Comparison of ENCODE assay signal across 9 mouse cellular contexts in the genomic region with DNA sequence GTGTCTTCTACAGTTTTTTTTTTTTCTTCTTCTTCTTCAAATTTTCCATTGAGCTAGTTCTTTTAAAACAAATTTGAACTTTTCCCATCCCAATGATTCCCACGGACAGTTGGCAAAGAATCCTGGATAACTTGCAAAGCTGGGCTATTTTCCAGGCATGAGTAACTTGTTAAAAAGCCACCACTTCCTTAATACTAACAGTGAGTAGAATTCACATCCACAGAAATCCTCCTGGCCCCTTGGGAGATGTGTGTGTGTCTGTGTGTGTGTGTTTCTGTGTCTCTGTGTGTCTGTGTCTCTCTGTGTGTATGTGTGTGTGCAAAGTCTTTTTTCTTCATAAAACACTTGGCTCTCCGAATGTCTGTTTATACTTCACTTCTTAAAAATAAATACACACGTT.
DNase-seq lines count a peak whose midpoint lies in the region; ATAC-seq and TF ChIP-seq lines count a peak whose summit lies in the region.
"Had no signal": no experiment of that assay in that cellular context is flagged by ENCODE, and none has a peak within 500 bp of the region (broad histone marks: within the 10 kb centered on the region; RNA-seq: fewer than 3 reads in every experiment).

No protein-coding gene starts in this region.

- TF ChIP-seq POLR2A in lung, adult 2 months (IDR thresholded peaks at IDR 0.05; ENCODE audit: borderline replicate concordance, extremely low read depth, low read depth, low read length): no peak
- no peak for TF ChIP-seq POLR2A in myocyte (IDR thresholded peaks at IDR 0.05; ENCODE audit: insufficient read length, low read depth)

- no peaks in the 10 kb centered on the region for H3K27me3 ChIP-seq in myocyte (ENCODE audit: control insufficient read depth, insufficient read depth, insufficient read length)
- H3K27me3 ChIP-seq in forebrain, embryonic 16.5 days (replicated peaks; ENCODE audit: control insufficient read depth, insufficient read depth, low read length): no peaks in the 10 kb centered on the region
- H3K27me3 ChIP-seq: embryonic facial prominence, embryonic 13.5 days had no signal

- H3ac ChIP-seq in myocyte (ENCODE audit: control insufficient read depth, insufficient read length): no peak overlapping the region

- WGBS in lung, adult 2 months: 25% methylated on average over 3 of the region's 3 CpGs
- 66% methylated on average over 3 of the region's 3 CpGs for WGBS in forebrain, embryonic 16.5 days

- TF ChIP-seq CTCF in lung, adult 2 months (IDR thresholded peaks at IDR 0.05; ENCODE audit: insufficient read depth, low read length): no peak

- no peak for ATAC-seq in forebrain, embryonic 16.5 days

- H3K36me3 ChIP-seq in myocyte (ENCODE audit: control insufficient read depth, insufficient read depth): no peaks in the 10 kb centered on the region
- no peaks in the 10 kb centered on the region for H3K36me3 ChIP-seq in forebrain, embryonic 16.5 days (ENCODE audit: control insufficient read depth, insufficient read depth)
- H3K36me3 ChIP-seq: embryonic facial prominence, embryonic 13.5 days had no signal

- no peaks in the 10 kb centered on the region for H3K9me3 ChIP-seq in forebrain, embryonic 16.5 days (ENCODE audit: control insufficient read depth, low read length)
- H3K9me3 ChIP-seq: embryonic facial prominence, embryonic 13.5 days had no signal

- H3K27ac ChIP-seq in forebrain, embryonic 16.5 days (ENCODE audit: low read length): no peak overlapping the region
- H3K27ac ChIP-seq: embryonic facial prominence, embryonic 13.5 days had no signal

- no peak overlapping the region for H3K4me3 ChIP-seq in lung, adult 2 months (replicated peaks; ENCODE audit: extremely low read depth, low read depth, low read length)
- H3K4me3 ChIP-seq in myocyte: no peak overlapping the region
- H3K4me3 ChIP-seq in forebrain, embryonic 16.5 days (replicated peaks; ENCODE audit: low read length): no peak overlapping the region
- H3K4me3 ChIP-seq: embryonic facial prominence, embryonic 13.5 days had no signal

- H3K79me2 ChIP-seq in myocyte (ENCODE audit: control insufficient read depth, insufficient read depth): no peaks in the 10 kb centered on the region

- H3K4me2 ChIP-seq in myocyte (ENCODE audit: low read depth): peak overlapping the region; percentile 40
- no peak overlapping the region for H3K4me2 ChIP-seq in forebrain, embryonic 16.5 days (ENCODE audit: low read length)
- H3K4me2 ChIP-seq: embryonic facial prominence, embryonic 13.5 days had no signal

- DNase-seq in lung, adult 18-20 months: peak; percentile 15 to 41
- DNase-seq in lung, adult 2 months: no peak
- DNase-seq in gastrocnemius, postnatal 10 days: peak; percentile 3
- DNase-seq in heart, postnatal 4 days: peak; percentile 32
- DNase-seq in yolk sac, embryonic 10.5 days (ENCODE audit: low spot score): no peak
- DNase-seq: thymus, postnatal 4 days had no signal

- H3K4me1 ChIP-seq in lung, adult 2 months (ENCODE audit: control insufficient read depth, insufficient read depth, low read length): peaks cover 5% of the 10 kb centered on the region
- no peaks in the 10 kb centered on the region for H3K4me1 ChIP-seq in forebrain, embryonic 16.5 days (replicated peaks; ENCODE audit: control insufficient read depth, insufficient read depth, low read length)

- no peak overlapping the region for H3K9ac ChIP-seq in forebrain, embryonic 16.5 days (replicated peaks; ENCODE audit: low read depth, low read length)
- H3K9ac ChIP-seq: embryonic facial prominence, embryonic 13.5 days had no signal

TF ChIP-seq in myocyte, 11 proteins besides CTCF, POLR2A, EP300 and RAD21:
- TF ChIP-seq MYOG (IDR thresholded peaks at IDR 0.05; ENCODE audit: control insufficient read depth in 1 of 3, insufficient read depth in 1 of 3, insufficient read length in 2 of 3, low read depth in 2 of 3): no peak
- no peak for TF ChIP-seq TCF3 (IDR thresholded peaks at IDR 0.05; ENCODE audit: insufficient read length, low read depth)
- TF ChIP-seq CEBPB (IDR thresholded peaks at IDR 0.05; ENCODE audit: insufficient read depth, poor library complexity, severe bottlenecking): no peak
- TF ChIP-seq REST (IDR thresholded peaks at IDR 0.05; ENCODE audit: insufficient read depth, insufficient read length): no peak
- no peak for TF ChIP-seq MAX (IDR thresholded peaks at IDR 0.05; ENCODE audit: low read depth)
- no peak for TF ChIP-seq TCF12 (IDR thresholded peaks at IDR 0.05; ENCODE audit: insufficient read depth, poor library complexity, severe bottlenecking)
- no peak for TF ChIP-seq POLR2AphosphoS2 (IDR thresholded peaks at IDR 0.05; ENCODE audit: insufficient read length, low read depth)
- no peak for TF ChIP-seq E2F4 (IDR thresholded peaks at IDR 0.05; ENCODE audit: insufficient read depth)
- TF ChIP-seq USF1 (IDR thresholded peaks at IDR 0.05; ENCODE audit: low read depth): no peak
- TF ChIP-seq MYOD1 (IDR thresholded peaks at IDR 0.05; ENCODE audit: control insufficient read depth in 1 of 3, insufficient read length in 2 of 3, low read depth in 2 of 3): no peak
- no peak for TF ChIP-seq SRF (IDR thresholded peaks at IDR 0.05; ENCODE audit: control insufficient read depth, insufficient read length, low read depth)

Comparison
In these comparisons a context has a peak if more than half of its experiments do, and no peak if none do; other contexts are left out.
1. DNase-seq: peak in lung, adult 18-20 months (2 of 2), gastrocnemius, postnatal 10 days (single experiment) and heart, postnatal 4 days (single experiment); none in lung, adult 2 months (single experiment) and yolk sac, embryonic 10.5 days (single experiment).